Mouse (Mus musculus): ENCODE results near the gene Serf2. TPM values are rescaled to one million over a fixed set of nuclear protein-coding genes. Genes with fewer than 3 reads are reported as not detected.
"Not testable (repeated sequence)": the region's sequence is repeated elsewhere in the genome, so short reads cannot be mapped to it uniquely, and the experiment has no call there.

The Serf2 gene
- total RNA-seq, 2 experiments from 2014 or later = 381 to 422 TPM

DNA sequence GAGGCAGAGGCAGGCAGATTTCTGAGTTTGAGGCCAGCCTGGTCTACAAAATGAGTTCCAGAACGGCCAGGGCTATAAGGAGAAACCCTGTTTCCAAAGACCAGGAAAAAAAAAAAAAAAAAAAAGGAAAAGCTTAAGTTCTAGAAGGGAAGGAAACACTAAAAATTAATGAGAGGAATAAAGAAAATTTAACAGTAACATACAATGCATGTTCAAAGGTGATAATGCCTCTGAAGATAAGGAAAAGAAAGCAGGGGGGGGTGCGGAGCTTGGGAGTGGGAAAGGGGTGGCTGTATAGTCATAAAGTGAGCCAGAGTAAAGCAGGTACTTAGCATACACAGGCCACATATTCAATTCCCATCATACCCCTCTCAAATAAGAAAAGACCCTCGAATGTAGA lies 3.9 kb upstream of the Serf2 start:
- DNase-seq (ENCODE audit: low spot score in 2 of 2) = no peak

DNA sequence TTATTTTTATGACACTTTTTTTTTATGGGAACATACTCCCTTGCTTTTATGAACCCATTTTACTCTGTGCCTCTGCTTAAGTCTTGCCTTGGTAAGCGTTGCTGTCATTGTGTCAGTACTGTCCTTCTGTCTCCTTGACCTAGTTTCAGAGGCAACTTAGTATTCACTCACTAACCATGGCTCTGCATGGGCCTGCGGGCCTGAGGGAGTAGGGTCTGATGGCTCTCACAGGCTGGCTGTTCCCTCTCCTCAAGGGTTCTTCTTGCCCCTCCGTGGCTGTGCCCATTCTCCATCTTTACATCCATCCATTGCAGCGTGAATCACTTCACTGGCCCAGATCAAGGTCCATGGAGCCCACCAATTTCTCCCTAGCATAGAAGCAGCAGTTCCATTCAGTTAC lies 2.5 kb upstream of the Serf2 start:
- DNase-seq (ENCODE audit: low spot score in 2 of 2) = no peak

DNA sequence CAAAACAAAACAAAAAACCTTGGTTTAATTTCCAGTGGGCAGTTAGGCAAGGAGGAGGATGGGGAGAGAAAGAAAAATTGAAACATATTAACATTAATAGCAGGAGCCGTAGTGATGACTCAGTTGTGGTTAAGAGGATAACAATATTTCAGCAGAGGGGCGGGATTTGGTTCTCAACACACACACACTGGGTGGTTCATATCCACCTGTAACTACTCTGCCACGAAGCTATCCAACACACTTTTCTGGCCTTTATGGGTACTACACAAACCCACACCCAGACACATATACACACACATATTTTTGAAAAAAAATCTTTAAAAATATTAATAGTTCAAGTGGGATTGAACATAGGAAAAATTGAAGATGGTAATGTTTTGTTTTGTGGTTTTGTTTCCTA lies 2.0 kb upstream of the Serf2 start:
- no peak for DNase-seq (ENCODE audit: low spot score in 2 of 2)

DNA sequence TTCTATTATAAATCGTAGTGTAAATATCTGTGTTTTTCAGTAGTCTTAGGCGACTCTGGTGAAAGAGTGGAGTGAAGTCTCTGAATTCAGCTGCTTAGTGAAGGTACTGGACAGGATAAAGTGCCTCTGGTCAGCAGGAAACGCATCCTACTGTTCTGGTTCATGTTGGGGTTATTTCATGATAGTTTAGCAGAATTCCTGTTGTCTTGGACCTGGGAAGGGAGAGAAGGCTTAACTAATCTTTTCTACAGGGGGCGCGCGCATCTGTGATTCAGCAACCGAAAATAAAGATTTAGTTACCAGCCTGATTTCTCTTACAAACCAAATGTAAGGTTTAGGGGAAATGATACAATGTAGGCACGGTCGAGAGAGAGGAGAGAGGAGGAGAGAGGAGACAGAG lies 859 bp upstream of the Serf2 start:
- DNase-seq (ENCODE audit: low spot score in 2 of 2) = peak in 1 of 2 experiments; percentile 47

DNA sequence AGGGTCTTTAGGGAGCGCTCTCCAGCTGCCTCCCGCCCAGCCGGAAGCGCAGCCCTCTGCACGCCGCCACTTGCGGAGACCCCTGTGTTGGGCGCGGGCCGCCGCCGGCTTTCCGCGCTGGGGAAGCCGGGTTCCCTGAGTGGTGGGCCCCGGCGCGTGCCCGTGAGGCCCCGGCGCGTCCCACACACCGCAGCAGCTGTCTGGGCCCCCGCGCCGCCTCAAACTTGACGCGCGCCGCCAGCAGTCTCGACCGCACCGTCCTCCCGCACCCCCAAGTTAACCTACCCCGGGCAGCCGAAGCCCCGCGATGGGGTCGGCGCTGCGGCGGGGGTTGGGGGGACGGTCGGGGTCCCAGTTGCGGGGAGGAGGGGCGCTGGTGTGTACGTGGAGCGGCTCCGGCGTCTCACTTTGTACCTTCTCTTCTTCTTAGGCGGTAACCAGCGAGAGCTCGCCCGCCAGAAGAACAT lies 583 bp downstream of the Serf2 start:
- DNase-seq (ENCODE audit: low spot score in 2 of 2) = peak in 1 of 2 experiments; percentile 53

DNA sequence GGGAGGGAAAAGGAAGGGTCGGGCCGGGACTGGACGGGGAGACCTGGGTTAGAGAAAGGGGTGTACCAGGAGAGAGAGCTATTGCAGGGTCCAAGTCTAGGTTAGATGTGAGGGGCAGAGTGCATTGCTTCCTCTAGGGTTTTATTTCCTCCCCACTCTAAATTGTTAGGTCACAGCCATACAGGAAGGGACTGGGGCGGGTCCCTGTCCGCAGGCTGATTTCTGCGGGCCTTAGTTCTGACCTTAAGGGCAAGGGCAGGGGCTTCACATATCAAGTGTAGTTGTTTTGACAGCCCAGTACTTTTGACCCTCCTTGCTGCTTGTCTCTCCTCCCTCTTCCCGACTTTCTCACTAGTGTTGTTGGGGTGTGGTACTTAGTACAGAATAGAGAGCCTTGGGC lies 1.1 kb downstream of the Serf2 start:
- DNase-seq (ENCODE audit: low spot score in 2 of 2) = no peak

DNA sequence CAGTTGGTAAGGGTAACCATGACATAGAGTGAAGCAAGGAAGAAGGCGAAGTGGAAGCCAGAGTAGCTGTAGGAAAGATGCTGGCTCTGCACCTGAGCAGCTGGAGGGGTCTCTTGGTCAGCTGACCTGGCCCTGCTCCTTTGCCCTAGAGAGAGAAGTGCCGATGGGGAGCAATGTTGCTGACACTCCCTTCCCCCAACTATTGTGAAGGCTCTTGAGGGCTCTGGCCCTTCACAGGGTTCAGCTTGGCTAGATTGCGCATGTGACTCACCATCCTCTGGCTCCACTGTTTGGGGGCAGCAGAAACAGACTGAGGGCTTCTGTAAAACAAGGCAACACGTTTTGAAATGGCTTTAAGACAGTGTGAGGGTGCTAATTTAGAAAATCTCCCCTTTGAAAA lies 3.4 kb downstream of the Serf2 start:
- no peak for DNase-seq (ENCODE audit: low spot score in 2 of 2)

DNA sequence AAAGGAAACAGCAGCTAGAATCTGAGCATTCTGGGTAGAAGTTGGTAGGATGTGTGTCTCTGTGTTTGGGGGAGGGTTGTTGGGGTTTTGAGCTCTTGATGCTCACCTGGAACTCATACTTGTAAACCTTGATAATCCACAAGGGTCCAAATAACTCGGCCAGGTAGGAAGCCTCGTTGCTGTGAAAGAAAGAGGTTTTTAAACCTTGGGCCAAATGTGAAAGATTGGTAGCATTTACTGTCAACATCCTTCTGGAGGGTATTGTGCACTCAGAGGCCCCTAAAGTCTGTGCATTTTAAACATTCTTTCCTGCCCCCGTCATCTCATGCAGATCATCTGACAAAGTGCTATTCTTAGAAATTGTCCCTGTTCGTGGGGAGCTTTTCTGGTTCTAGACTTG lies 4.0 kb downstream of the Serf2 start, which contains the start of gene Hypk:
Gene Hypk, plus strand, starts transcription at position 301 of the 400 bp plus-strand sequence.
- no peak for DNase-seq (ENCODE audit: low spot score in 2 of 2)

DNA sequence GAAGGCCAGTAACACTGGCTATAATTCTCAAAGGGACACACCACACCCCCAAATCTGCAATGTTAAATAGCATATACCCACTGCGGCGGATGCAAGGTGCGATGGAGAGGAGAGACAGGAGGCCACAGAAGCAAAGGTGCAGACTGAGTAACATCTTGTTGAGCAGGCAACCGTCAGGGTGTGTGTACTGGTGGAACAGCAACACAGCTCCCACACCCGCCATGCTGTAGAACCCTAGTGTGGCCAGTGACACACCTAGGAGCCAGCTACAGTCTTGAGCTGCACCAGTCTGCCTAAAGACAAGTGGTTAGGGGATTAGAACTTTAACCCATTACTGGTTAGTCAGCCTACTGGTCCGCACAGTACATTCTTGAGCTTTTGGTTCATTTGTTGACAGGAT lies 4.9 kb downstream of the Serf2 start:
- no peak for DNase-seq (ENCODE audit: low spot score in 2 of 2)

DNA sequence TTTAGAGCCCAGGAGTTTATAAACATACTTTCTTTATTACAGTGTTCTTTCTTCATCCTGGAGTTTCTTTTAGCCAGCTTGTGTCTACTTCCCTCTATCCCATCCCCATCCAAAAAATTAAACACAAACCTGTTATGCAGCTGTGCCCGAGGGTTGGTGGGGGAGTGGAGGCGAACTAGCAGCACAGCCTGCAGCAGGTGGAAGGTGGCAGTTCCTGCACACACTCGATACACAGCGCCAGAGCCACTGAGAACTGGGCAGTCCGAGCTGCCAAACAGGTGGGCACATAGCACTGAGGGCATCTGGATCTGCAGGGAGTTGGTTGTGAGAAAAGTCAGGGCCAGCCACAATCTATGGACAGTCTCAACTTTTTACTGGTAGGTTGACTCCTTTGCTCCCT lies 6.5 kb downstream of the Serf2 start:
- no peak for DNase-seq (ENCODE audit: low spot score in 2 of 2)

DNA sequence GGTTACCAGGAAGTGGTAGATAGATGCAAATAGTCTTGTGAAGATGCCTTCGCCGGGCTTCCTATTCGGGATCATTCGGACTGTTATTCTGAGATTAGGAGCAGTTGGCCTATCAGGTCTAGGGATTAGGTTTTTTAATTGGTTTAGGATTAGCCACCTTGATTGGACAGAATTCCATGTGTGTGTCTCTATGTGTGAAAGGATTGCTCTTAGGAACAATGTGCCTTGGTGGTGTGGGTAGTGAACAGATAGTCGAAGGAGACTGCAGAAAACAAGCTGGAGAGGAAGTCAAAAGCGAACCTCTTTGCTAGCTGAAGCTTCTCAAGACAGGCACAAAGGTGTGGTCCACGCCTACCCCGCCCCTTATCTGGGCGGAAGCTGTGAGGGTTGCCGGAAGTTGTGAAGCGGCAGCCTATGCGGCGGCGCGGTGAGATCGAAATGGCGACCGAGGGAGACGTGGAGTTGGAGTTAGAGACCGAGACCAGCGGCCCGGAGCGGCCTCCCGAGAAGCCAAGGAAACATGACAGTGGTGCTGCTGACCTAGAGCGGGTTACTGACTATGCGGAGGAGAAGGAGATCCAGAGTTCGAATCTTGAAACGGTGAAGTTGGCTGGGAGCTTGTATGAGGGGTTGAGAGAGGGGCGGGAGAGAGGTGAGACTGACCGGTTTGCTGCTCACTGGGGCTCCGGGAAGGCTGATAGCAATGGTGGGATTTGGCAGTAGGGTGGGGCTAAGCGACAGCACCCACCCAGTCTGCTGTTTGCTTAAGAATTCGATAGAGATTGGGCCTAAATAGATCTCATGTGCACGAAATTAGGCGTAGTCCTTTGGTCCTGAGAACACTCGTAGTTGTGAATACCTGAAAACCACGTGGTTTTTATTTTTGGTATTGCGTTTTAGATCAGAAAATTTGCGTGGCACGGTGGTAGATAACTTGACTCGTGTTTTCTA lies 8.0 kb downstream of the Serf2 start, which contains the start of gene Serinc4:
Gene Serinc4, minus strand, starts transcription at position 90 of the 951 bp plus-strand sequence.
- DNase-seq (ENCODE audit: low spot score in 2 of 2) = peak; percentile 72 to 82

DNA sequence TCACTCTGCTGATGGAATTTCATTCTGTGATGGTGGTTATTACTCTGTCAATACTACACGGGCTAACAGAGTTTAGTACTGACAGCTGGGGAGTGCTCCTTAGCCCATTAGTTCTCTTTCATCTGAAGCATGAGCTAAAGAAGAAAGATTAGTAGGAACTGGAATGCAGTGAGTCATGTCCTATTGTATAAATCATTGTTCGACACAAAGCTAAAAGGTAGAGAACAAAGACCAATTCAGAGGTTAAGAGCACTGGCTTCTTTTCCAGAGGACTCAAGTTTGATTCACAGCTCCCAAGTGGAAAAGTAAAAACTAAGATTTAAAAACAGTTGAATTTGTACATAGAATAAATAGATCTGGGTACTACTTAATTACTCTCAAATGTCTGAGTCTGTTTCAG lies 11.1 kb downstream of the Serf2 start:
- DNase-seq (ENCODE audit: low spot score in 2 of 2) = no peak

DNA sequence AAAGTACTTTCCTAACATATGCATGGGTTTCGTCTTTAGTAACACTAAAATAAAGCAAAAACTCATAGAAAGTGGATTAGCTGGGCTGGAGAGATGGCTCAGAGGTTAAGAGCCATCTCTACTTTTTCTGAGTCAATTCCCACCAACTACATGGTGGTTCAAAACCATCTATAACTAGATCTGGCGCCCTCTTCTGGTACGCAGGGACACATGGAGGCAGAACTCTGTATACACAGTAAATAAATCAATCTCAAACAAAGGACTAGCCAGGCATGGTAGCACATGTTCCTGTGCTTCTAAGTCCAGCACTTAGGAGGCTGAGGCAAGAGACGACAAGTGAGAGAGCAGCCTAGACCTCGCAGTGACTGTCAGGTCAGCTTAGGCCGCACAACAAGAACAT lies 20.0 kb downstream of the Serf2 start:
- DNase-seq (ENCODE audit: low spot score in 2 of 2) = not testable (repeated sequence)

DNA sequence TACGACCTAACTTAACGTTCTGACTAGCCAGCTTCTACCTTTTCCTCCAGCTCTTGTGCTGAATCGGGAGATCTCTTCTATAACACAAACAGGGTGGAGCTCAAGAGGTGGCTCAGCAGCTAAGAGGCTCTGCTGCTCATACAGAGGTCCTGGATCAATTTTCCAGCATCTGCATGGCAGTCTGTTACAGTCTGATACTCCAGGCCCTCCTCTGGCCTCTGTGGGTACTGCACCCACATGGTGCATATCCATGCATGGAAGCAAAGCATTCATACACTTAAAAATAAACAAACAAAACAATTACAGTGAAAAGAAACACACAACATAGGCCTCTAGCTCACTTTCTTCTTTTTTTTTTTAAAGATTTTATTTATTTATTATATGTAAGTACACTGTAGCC lies 23.8 kb downstream of the Serf2 start:
- DNase-seq (ENCODE audit: low spot score in 2 of 2) = not testable (repeated sequence)

DNA sequence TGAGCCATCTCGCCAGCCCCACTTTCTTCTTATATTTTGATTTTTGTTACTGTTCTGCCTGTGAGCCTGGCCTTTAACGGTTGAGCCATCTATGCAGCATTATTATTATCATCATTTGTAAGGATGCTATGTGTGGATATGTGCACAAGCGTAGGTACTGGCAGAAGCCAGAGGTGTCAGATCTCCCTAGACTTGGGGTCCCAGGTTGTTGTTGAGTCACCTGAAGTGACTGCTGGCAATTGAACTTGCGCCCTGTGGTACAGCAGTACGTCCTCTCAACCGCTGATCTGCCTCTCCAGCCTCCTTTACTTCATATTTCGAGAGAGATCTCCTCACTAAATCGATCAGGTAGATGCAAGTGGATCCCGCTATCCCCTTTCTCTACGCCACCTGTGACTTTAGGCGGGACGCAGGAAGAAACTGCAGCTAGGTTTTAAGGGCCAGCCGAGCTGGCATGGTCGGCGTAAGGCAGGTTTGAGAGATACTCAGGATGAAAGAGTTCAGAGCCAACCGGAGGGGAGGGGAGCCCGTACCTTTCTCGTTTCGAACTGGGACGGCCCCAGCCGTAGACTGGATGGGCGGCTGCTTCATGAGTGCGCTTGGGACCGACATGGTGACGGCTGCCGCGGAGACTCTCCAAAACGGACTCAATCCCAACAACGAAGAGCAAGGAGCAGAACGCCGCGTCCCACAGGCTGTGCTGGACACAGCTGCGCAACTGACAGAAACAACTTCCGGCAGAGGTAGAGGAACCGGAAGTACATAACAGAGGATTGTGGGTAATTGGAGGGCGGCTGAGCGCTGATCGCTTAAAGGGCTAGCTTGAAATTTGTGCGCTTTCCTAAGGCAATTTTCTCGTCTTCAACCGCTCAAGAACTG lies 24.5 kb downstream of the Serf2 start, which contains the start of gene Mfap1b:
Gene Mfap1b, minus strand, starts transcription at position 767 of the 879 bp plus-strand sequence.
- DNase-seq (ENCODE audit: low spot score in 2 of 2) = peak; percentile 33 to 76

DNA sequence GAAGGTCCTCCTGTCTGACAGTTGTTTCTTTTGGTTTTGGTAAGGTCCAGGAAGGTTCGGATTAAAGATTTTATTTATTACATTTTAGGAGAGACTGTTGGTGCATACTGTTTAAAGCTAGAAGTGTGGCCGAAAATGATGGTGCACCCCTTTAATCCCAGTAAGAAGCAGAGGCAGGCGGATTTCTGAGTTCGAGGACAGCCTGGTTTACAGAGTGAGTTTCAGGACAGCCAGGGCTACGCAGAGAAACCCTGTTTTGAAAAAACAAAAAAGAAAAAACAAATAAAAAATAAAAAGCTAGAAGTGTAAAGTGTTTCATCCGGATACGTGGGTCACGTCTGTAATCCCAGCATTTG lies 25.2 kb downstream of the Serf2 start:
- DNase-seq (ENCODE audit: low spot score in 2 of 2) = no peak

DNA sequence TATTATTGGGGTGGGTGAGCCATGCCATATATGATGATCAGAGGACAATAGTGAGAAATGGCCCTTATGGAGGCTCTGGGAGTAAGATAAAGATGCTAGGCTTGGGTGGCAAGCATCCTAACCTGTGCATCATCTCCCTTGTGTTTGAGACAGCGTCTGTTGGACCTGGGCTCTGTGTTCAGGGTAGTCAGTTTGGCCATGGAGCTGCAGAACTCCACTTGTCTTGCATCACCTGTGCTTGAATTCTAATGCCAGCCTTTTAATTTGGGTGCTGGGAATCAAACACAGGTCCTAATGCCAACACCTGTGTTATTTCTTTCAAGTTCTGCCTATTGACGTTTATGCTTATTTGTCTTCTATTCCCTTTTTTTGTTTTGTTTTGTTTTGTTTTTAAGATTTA lies 26.3 kb downstream of the Serf2 start:
- not testable (repeated sequence) for DNase-seq (ENCODE audit: low spot score in 2 of 2)

DNA sequence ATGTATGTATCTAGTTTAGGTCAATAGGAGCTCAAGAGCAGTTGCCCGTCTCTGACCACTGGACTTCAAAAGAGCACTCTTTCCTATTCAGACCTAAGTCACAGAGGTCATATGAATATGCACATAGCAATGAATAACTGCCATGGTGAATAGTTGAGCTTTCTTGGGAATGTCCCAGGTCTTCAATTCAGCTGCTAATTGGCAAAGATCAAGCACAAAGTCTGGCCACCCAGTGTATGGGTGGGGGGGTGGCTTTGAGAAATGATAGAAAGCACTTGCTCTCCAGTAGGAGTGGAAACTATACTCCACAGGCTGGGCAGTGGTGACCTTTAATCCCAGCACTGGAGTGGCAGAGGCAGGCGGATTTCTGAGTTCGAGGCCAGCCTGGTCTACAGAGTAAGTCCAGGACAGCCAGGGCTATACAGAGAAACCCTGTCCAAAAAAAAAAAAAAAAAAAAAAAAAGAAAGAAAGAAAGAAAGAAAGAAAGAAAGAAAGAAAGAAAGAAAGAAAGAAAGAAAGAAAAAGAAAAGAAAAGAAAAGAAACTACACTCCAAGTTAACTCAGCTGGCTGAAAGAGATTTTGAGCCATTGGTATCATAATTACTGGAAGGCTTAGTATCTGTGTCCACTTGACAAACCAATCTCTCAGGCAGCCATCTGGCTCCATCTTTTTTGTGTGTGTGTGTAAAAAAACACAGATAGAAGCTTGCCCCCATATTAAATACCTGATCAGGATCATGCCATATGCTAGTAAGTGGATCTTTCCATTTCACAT lies 28.7 kb downstream of the Serf2 start:
- no peak for DNase-seq (ENCODE audit: low spot score in 2 of 2)

DNA sequence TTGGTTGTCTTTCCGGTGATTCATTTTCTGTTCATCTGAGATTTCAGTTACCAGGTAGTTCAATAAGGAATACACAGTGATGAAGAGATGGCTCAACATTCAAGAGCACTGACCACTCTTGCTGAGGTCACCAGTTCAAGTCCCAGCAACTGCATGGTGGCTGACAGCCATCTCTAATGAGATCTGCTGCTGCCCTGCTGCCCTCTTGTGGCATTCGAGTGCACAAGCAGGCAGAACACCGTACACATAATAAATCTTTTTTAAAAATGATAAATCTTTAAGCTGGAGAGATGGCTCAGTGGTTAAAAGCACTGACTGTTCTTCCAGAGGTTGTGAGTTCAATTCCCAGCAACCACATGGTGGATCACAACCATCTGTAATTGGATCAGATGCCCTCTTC lies 31.5 kb downstream of the Serf2 start:
- DNase-seq (ENCODE audit: low spot score in 2 of 2) = no peak

DNA sequence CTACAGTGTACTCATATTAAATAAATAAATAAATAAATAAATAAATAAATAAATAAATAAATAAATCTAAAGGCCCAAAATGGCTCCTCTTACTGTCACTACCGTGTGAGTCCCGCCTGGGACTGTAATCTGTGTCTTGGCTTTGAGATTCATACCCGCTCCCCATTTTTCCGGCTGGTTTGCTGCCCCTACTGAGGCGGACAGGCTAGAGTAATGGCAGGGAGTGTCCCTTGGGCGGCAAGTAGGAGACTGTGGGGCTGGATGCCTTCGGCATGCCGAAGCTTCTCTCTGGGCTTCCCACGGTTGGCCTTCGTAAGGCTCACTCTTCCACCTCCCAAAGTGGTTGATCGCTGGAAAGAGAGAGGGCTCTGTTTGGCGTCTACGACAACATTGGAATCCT lies 31.9 kb downstream of the Serf2 start:
- not testable (repeated sequence) for DNase-seq (ENCODE audit: low spot score in 2 of 2)

DNA sequence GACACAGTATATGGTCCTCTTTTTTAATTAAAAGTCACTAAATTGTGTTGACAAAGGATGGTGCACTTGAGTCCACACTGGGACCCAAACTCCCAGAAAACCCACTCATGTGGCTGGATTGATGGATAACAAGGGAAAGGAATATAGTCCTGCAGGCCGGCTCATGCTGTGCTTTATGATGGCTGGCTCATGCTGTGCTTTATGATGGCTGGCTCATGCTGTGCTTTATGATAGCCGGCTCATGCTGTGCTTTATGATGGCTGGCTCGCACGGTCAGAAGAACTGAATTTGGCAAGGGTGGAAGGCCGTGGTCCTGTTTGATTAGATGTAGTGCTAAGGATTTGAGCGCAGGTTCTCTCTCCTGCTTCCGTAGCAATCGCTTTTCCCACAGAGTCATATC lies 34.6 kb downstream of the Serf2 start:
- DNase-seq (ENCODE audit: low spot score in 2 of 2) = no peak
